Mouse (Mus musculus) urinary bladder, postnatal 14 days (tissue): ENCODE results near the gene Pi4k2b.
A peak's percentile ranks its signal among the peaks of the same experiment; 100 is the strongest.
"Not testable (repeated sequence)": the region's sequence is repeated elsewhere in the genome, so short reads cannot be mapped to it uniquely, and the experiment has no call there.

Experiments used
- DNase-seq: peaks from one replicate; pipeline ENCODE4 v3.0.0; 2021; ENCODE audit warnings: low spot score

Gene Pi4k2b

GRCm38 (mm10) chr5:52741391-52742111, at the start of gene Pi4k2b:
Gene Pi4k2b (plus strand): TSS chr5:52741574.
- DNase-seq, result peak; percentile 86

- no peak for DNase-seq
These were observed 44.1 kb upstream of the Pi4k2b start for GRCm38 (mm10) chr5:52697291-52697690.

- not testable (repeated sequence) for DNase-seq
These were observed 43.4 kb upstream of the Pi4k2b start for GRCm38 (mm10) chr5:52697882-52698440.

GRCm38 (mm10) chr5:52704562-52704961, 36.8 kb upstream of the Pi4k2b start:
- DNase-seq, result no peak

GRCm38 (mm10) chr5:52712704-52713103, 28.7 kb upstream of the Pi4k2b start:
- no peak for DNase-seq

GRCm38 (mm10) chr5:52716742-52717448, 24.5 kb upstream of the Pi4k2b start:
- no peak for DNase-seq

- DNase-seq, result peak; percentile 11
These were observed 20.4 kb upstream of the Pi4k2b start for GRCm38 (mm10) chr5:52721003-52721402.

- no peak for DNase-seq
These were observed 13.6 kb upstream of the Pi4k2b start for GRCm38 (mm10) chr5:52727747-52728146.

- DNase-seq, result no peak
These were observed 8.6 kb upstream of the Pi4k2b start for GRCm38 (mm10) chr5:52732811-52733210.

- DNase-seq, result no peak
These were observed 5.3 kb upstream of the Pi4k2b start for GRCm38 (mm10) chr5:52736046-52736445.

GRCm38 (mm10) chr5:52742112-52742813, 889 bp downstream of the Pi4k2b start:
- peak; percentile 46 for DNase-seq

GRCm38 (mm10) chr5:52743231-52743630, 1.9 kb downstream of the Pi4k2b start:
- no peak for DNase-seq

GRCm38 (mm10) chr5:52746920-52747319, 5.5 kb downstream of the Pi4k2b start:
- no peak for DNase-seq

- DNase-seq, result no peak
These were observed 7.4 kb downstream of the Pi4k2b start for GRCm38 (mm10) chr5:52748732-52749131.

- no peak for DNase-seq
These were observed 11.8 kb downstream of the Pi4k2b start for GRCm38 (mm10) chr5:52753146-52753545.

GRCm38 (mm10) chr5:52754196-52754595, 12.8 kb downstream of the Pi4k2b start:
- DNase-seq, result no peak

GRCm38 (mm10) chr5:52755337-52755736, 14.0 kb downstream of the Pi4k2b start:
- DNase-seq, result no peak

GRCm38 (mm10) chr5:52755989-52756388, 14.6 kb downstream of the Pi4k2b start:
- DNase-seq, result no peak

- no peak for DNase-seq
These were observed 21.2 kb downstream of the Pi4k2b start for GRCm38 (mm10) chr5:52762586-52762985.

- no peak for DNase-seq
These were observed 32.9 kb downstream of the Pi4k2b start for GRCm38 (mm10) chr5:52774267-52774666.

- DNase-seq, result no peak
These were observed 33.9 kb downstream of the Pi4k2b start, which contains the start of gene Zcchc4 for GRCm38 (mm10) chr5:52775237-52775636. Gene Zcchc4 (plus strand): TSS chr5:52775409.
